Mouse (Mus musculus) E14TG2a.4 (cell line): Measurements from ENCODE around the gene Tnfrsf1a.
"Not testable (repeated sequence)": the region's sequence is repeated elsewhere in the genome, so short reads cannot be mapped to it uniquely, and the experiment has no call there.

ENCODE experiments used
- CTCF ChIP-seq: conservative IDR thresholded peaks from 2 replicates; pipeline ENCODE4 v1.5.1; 2014; ENCODE audit warnings: low read length
- POU5F1 ChIP-seq: IDR thresholded peaks from 2 replicates; pipeline ENCODE4 v1.6.1; 2014; ENCODE audit warnings: low read length, borderline replicate concordance

GRCm38 (mm10) chr6:125304408-125304807, 44.8 kb upstream of the Tnfrsf1a start:
- not testable (repeated sequence) for TF ChIP-seq CTCF, POU5F1
